In the genomic region with DNA sequence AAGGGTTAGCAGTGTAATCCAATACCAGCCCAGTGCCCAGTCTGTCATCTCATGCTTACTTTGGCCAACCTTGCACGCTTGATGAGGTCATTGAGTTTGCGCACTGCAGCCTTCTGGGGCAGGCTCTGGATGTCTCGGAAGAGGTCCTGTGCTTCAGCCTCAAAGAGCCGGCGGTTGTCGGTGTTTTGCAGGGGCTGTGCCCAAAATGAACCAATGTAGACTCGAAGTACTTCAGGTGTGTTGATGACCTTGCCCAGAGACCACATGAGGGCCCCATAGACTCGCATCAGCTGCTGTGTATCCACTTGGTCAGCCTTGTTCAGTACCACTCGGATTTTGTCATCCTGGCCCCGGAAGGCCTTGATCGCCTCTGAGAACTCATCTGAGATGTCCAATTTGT, we compare ENCODE assay signal across 28 mouse cellular contexts. TPM values are rescaled to one million over a fixed set of nuclear protein-coding genes. Genes with fewer than 3 reads are reported as not detected.
DNase-seq lines count a peak whose midpoint lies in the region; ATAC-seq and TF ChIP-seq lines count a peak whose summit lies in the region.
"Had no signal": no experiment of that assay in that cellular context is flagged by ENCODE, and none has a peak within 500 bp of the region (broad histone marks: within the 10 kb centered on the region; RNA-seq: fewer than 3 reads in every experiment).

No protein-coding gene starts in this region.

- H3K36me3 ChIP-seq in heart, adult 2 months (ENCODE audit: control insufficient read depth, insufficient read depth, low read length), result peaks cover 73% of the 10 kb centered on the region
- peaks cover 36% of the 10 kb centered on the region for H3K36me3 ChIP-seq in heart, postnatal 0 days (replicated peaks; ENCODE audit: control insufficient read depth, insufficient read depth, low read length)
- 0 out of 2 replicates have a peak, but pooled peaks cover 5% of the 10 kb centered on the region for H3K36me3 ChIP-seq in heart, embryonic 11.5 days (ENCODE audit: control insufficient read depth, insufficient read depth, low read length)
- no peaks in the 10 kb centered on the region for H3K36me3 ChIP-seq in lung, embryonic 15.5 days
- H3K36me3 ChIP-seq in lung, postnatal 0 days (ENCODE audit: insufficient read depth, low read length), result 0 out of 2 replicates have a peak, but pooled peaks cover 4% of the 10 kb centered on the region
- H3K36me3 ChIP-seq in stomach, postnatal 0 days (ENCODE audit: control insufficient read depth, insufficient read depth, low read length), result 0 out of 2 replicates have a peak, but pooled peaks cover 5% of the 10 kb centered on the region
- H3K36me3 ChIP-seq: embryonic facial prominence, embryonic 12.5 days; midbrain, embryonic 15.5 days; neural tube, embryonic 15.5 days had no signal

- WGBS in heart, adult 2 months, result 78% methylated on average over 11 of the region's 11 CpGs
- WGBS in heart, postnatal 0 days, result 90% methylated on average over 11 of the region's 11 CpGs
- WGBS in heart, embryonic 11.5 days (ENCODE audit: insufficient replicate concordance), result 89% methylated on average over 11 of the region's 11 CpGs
- 84% methylated on average over 11 of the region's 11 CpGs for WGBS in lung, embryonic 15.5 days
- WGBS in lung, postnatal 0 days, result 77% methylated on average over 11 of the region's 11 CpGs
- WGBS in stomach, postnatal 0 days, result 89% methylated on average over 11 of the region's 11 CpGs

- TF ChIP-seq CTCF in heart, adult 2 months (IDR thresholded peaks at IDR 0.05), result no peak
- no peak for TF ChIP-seq CTCF in heart, postnatal 0 days (IDR thresholded peaks at IDR 0.05; ENCODE audit: low read depth)
- no peak for TF ChIP-seq CTCF in lung, postnatal 0 days (IDR thresholded peaks at IDR 0.05)
- TF ChIP-seq CTCF in stomach, postnatal 0 days (IDR thresholded peaks at IDR 0.05; ENCODE audit: low read depth), result no peak

- no peak for TF ChIP-seq EP300 in heart, adult 2 months (IDR thresholded peaks at IDR 0.05; ENCODE audit: insufficient read depth, low read depth, low read length)
- no peak for TF ChIP-seq EP300 in heart, postnatal 0 days (IDR thresholded peaks at IDR 0.05; ENCODE audit: low read depth)
- no peak for TF ChIP-seq EP300 in lung, postnatal 0 days (IDR thresholded peaks at IDR 0.05)
- no peak for TF ChIP-seq EP300 in stomach, postnatal 0 days (optimal IDR thresholded peaks at IDR 0.05)

- H3K27ac ChIP-seq in heart, adult 2 months, result peak overlapping the region; percentile 83
- peak overlapping the region; percentile 94 for H3K27ac ChIP-seq in heart, postnatal 0 days (ENCODE audit: low read depth)
- H3K27ac ChIP-seq in heart, embryonic 11.5 days (ENCODE audit: low read depth, low read length), result no peak overlapping the region
- peak overlapping the region; percentile 60; the same call in 1 of the 2 replicates for H3K27ac ChIP-seq in lung, embryonic 15.5 days
- H3K27ac ChIP-seq in lung, postnatal 0 days (ENCODE audit: low read length), result no peak overlapping the region
- H3K27ac ChIP-seq in stomach, postnatal 0 days (replicated peaks), result 0 out of 2 replicates have a peak overlapping the region, but pooled peaks have one; percentile 31
- H3K27ac ChIP-seq: embryonic facial prominence, embryonic 12.5 days; forebrain, embryonic 13.5 days; left cerebral cortex, adult 2 months; midbrain, embryonic 15.5 days; neural tube, embryonic 15.5 days had no signal

- no peaks in the 10 kb centered on the region for H3K9me3 ChIP-seq in heart, postnatal 0 days (replicated peaks; ENCODE audit: control insufficient read depth, low read length)
- no peaks in the 10 kb centered on the region for H3K9me3 ChIP-seq in heart, embryonic 11.5 days (replicated peaks; ENCODE audit: control insufficient read depth, low read length)
- no peaks in the 10 kb centered on the region for H3K9me3 ChIP-seq in lung, embryonic 15.5 days
- no peaks in the 10 kb centered on the region for H3K9me3 ChIP-seq in lung, postnatal 0 days (ENCODE audit: low read length)
- H3K9me3 ChIP-seq in stomach, postnatal 0 days (ENCODE audit: control insufficient read depth, low read length), result no peaks in the 10 kb centered on the region
- H3K9me3 ChIP-seq: embryonic facial prominence, embryonic 12.5 days; forebrain, embryonic 13.5 days; midbrain, embryonic 15.5 days; neural tube, embryonic 15.5 days had no signal

- DNase-seq in heart, adult 2 months, result no peak
- no peak for DNase-seq in heart, adult 18-20 months
- no peak for DNase-seq in heart, postnatal 0 days (ENCODE audit: low spot score)
- no peak for DNase-seq in lung, postnatal 0 days (ENCODE audit: low spot score)
- DNase-seq in stomach, postnatal 0 days (ENCODE audit: low spot score), result no peak
- no peak for DNase-seq in spleen, postnatal 14 days (ENCODE audit: low spot score in 2 of 2)
- DNase-seq: adrenal gland, postnatal 36 days; B cell, adult 2 months; cerebellum, adult 18-20 months; cerebellum, postnatal 25 days; gastrocnemius, postnatal 25 days; kidney, adult 9 months; kidney, postnatal 36 days; layer of hippocampus, adult 9-11 months; left cerebral cortex, postnatal 4 days; lung, adult 2 months; right cerebral cortex, postnatal 14 days; thymus, postnatal 14 days had no signal

- H3K4me3 ChIP-seq in heart, adult 2 months, result no peak overlapping the region
- no peak overlapping the region for H3K4me3 ChIP-seq in heart, postnatal 0 days (ENCODE audit: low read depth, low read length)
- H3K4me3 ChIP-seq in heart, embryonic 11.5 days (ENCODE audit: low read depth, low read length), result no peak overlapping the region
- no peak overlapping the region for H3K4me3 ChIP-seq in lung, embryonic 15.5 days
- H3K4me3 ChIP-seq in lung, postnatal 0 days (ENCODE audit: low read depth, low read length), result no peak overlapping the region
- no peak overlapping the region for H3K4me3 ChIP-seq in stomach, postnatal 0 days (ENCODE audit: low read depth, low read length)
- H3K4me3 ChIP-seq: embryonic facial prominence, embryonic 12.5 days; erythroblast, embryonic 14.5 days; forebrain, embryonic 13.5 days; left cerebral cortex, adult 2 months; midbrain, embryonic 15.5 days; myocyte; neural tube, embryonic 15.5 days had no signal

- intact Hi-C loops in heart, adult 2 months (cut with DNase I), result no loop called here

- no peak for ATAC-seq in heart, postnatal 0 days (ENCODE audit: insufficient read depth, low read depth)
- ATAC-seq in heart, embryonic 11.5 days (replicated peaks; ENCODE audit: insufficient number of reproducible peaks, low FRiP score, low TSS enrichment), result no peak
- no peak for ATAC-seq in lung, embryonic 15.5 days (ENCODE audit: borderline replicate concordance, extremely low read depth, low FRiP score, low TSS enrichment)
- ATAC-seq in lung, postnatal 0 days, result no peak
- no peak for ATAC-seq in stomach, postnatal 0 days (ENCODE audit: low FRiP score, low TSS enrichment)
- ATAC-seq: forebrain, embryonic 13.5 days; midbrain, embryonic 15.5 days had no signal

- H3K4me1 ChIP-seq in heart, adult 2 months (ENCODE audit: control insufficient read depth, insufficient read depth, low read length), result peaks cover 42% of the 10 kb centered on the region
- H3K4me1 ChIP-seq in heart, postnatal 0 days (ENCODE audit: control insufficient read depth, insufficient read depth), result peaks cover 72% of the 10 kb centered on the region
- peaks cover 47% of the 10 kb centered on the region for H3K4me1 ChIP-seq in heart, embryonic 11.5 days (ENCODE audit: control insufficient read depth, insufficient read depth, low read length)
- H3K4me1 ChIP-seq in lung, embryonic 15.5 days, result peaks cover 57% of the 10 kb centered on the region
- H3K4me1 ChIP-seq in lung, postnatal 0 days (ENCODE audit: insufficient read depth, low read depth, low read length), result peaks cover 32% of the 10 kb centered on the region
- peaks cover 14% of the 10 kb centered on the region for H3K4me1 ChIP-seq in stomach, postnatal 0 days (replicated peaks; ENCODE audit: control insufficient read depth, insufficient read depth)
- H3K4me1 ChIP-seq: forebrain, embryonic 13.5 days; midbrain, embryonic 15.5 days; neural tube, embryonic 15.5 days had no signal

- no peaks in the 10 kb centered on the region for H3K79me2 ChIP-seq in heart, adult 2 months (replicated peaks; ENCODE audit: control insufficient read depth, insufficient read depth, low read length)

- peak overlapping the region; percentile 12; the same call in 1 of the 2 replicates for H3K9ac ChIP-seq in heart, adult 2 months (ENCODE audit: low read depth, low read length)
- no peak overlapping the region for H3K9ac ChIP-seq in heart, postnatal 0 days (replicated peaks; ENCODE audit: low read depth, low read length)
- no peak overlapping the region for H3K9ac ChIP-seq in heart, embryonic 11.5 days (ENCODE audit: low read depth, low read length)
- H3K9ac ChIP-seq in lung, embryonic 15.5 days, result no peak overlapping the region
- no peak overlapping the region for H3K9ac ChIP-seq in lung, postnatal 0 days (replicated peaks; ENCODE audit: low read depth)
- no peak overlapping the region for H3K9ac ChIP-seq in stomach, postnatal 0 days (ENCODE audit: low read length)
- H3K9ac ChIP-seq: embryonic facial prominence, embryonic 12.5 days; forebrain, embryonic 13.5 days; midbrain, embryonic 15.5 days; neural tube, embryonic 15.5 days had no signal

- no peak overlapping the region for H3K4me2 ChIP-seq in heart, postnatal 0 days (ENCODE audit: low read depth, low read length)
- H3K4me2 ChIP-seq in heart, embryonic 11.5 days, result no peak overlapping the region
- H3K4me2 ChIP-seq in lung, embryonic 15.5 days, result no peak overlapping the region
- no peak overlapping the region for H3K4me2 ChIP-seq in lung, postnatal 0 days (replicated peaks; ENCODE audit: low read depth, low read length)
- H3K4me2 ChIP-seq in stomach, postnatal 0 days (replicated peaks; ENCODE audit: low read depth), result no peak overlapping the region
- H3K4me2 ChIP-seq: embryonic facial prominence, embryonic 12.5 days; forebrain, embryonic 13.5 days; liver, embryonic 11.5 days; midbrain, embryonic 15.5 days; neural tube, embryonic 15.5 days had no signal

- TF ChIP-seq POLR2A in heart, adult 2 months (IDR thresholded peaks at IDR 0.05; ENCODE audit: insufficient read depth, low read depth, low read length), result no peak

- no peaks in the 10 kb centered on the region for H3K27me3 ChIP-seq in heart, adult 2 months (ENCODE audit: control insufficient read depth, insufficient read depth, low read length)
- H3K27me3 ChIP-seq in heart, postnatal 0 days (ENCODE audit: control insufficient read depth, insufficient read depth, low read length), result no peaks in the 10 kb centered on the region
- no peaks in the 10 kb centered on the region for H3K27me3 ChIP-seq in heart, embryonic 11.5 days (ENCODE audit: control insufficient read depth, insufficient read depth, low read length)
- H3K27me3 ChIP-seq in lung, embryonic 15.5 days, result no peaks in the 10 kb centered on the region
- H3K27me3 ChIP-seq in lung, postnatal 0 days (replicated peaks; ENCODE audit: insufficient read depth, low read length), result no peaks in the 10 kb centered on the region
- no peaks in the 10 kb centered on the region for H3K27me3 ChIP-seq in stomach, postnatal 0 days (ENCODE audit: control insufficient read depth, insufficient read depth, low read length)
- H3K27me3 ChIP-seq: embryonic facial prominence, embryonic 12.5 days; forebrain, embryonic 13.5 days; midbrain, embryonic 15.5 days; neural tube, embryonic 15.5 days had no signal

RNA-seq across cellular contexts. Expression of gene Ehd4, which starts 52.4 kb away (rescaled TPM):
- 100 to 1,000 TPM; 330 to 373 TPM for total RNA-seq in heart, adult 2 months (2021)
- polyA plus RNA-seq in heart, adult 2 months (2012; rRNA removed), result 213 and 279 TPM in 2 replicates
- 100 to 1,000 TPM; 382 to 400 TPM for total RNA-seq in heart, adult 18-20 months (2021)
- total RNA-seq in heart, postnatal 0 days (2014; rRNA removed; ENCODE audit: low replicate concordance), result 231 and 250 TPM in 2 replicates
- polyA plus RNA-seq in heart, postnatal 0 days (2015; fragmentation: Nextera tagmentation; extraction: Ambion mirVana), result 438 and 547 TPM in 2 replicates
- 97.3 and 113 TPM in 2 replicates for polyA plus RNA-seq in heart, embryonic 11.5 days (2014; fragmentation: Nextera tagmentation; extraction: Ambion mirVana)
- polyA plus RNA-seq in lung, embryonic 15.5 days (2015; fragmentation: Nextera tagmentation; extraction: Ambion mirVana), result 89.4 and 96.5 TPM in 2 replicates
- polyA plus RNA-seq in lung, postnatal 0 days (2015; fragmentation: Nextera tagmentation; extraction: Ambion mirVana), result 228 and 262 TPM in 2 replicates
- polyA plus RNA-seq in stomach, postnatal 0 days (2015; fragmentation: Nextera tagmentation; extraction: Ambion mirVana), result 65.6 and 75.1 TPM in 2 replicates

Comparison
In these comparisons a context has a peak if more than half of its experiments do, and no peak if none do; other contexts are left out.
1. H3K27ac ChIP-seq: peak in heart, adult 2 months (single experiment), heart, postnatal 0 days (single experiment), lung, embryonic 15.5 days (single experiment) and stomach, postnatal 0 days (single experiment); none in heart, embryonic 11.5 days (single experiment) and lung, postnatal 0 days (single experiment).